Mouse (Mus musculus) MN1 (cell line): ENCODE measurements around the gene Ddx27.

ENCODE experiments used
- DNase-seq: peaks from one replicate; pipeline ENCODE4 v3.0.0-alpha.2; 2016; ENCODE audit warnings: low spot score

The Ddx27 gene

GRCm38 (mm10) chr2:167062965-167063880 lies 48.2 kb downstream of the Ddx27 start, which contains the start of gene Znfx1:
Gene Znfx1 (minus strand): TSS chr2:167063015.
- peak; percentile 96 for DNase-seq

- DNase-seq = peak; percentile 48
Observed at GRCm38 (mm10) chr2:167063906-167064496, 49.0 kb downstream of the Ddx27 start.

GRCm38 (mm10) chr2:167064601-167065295 lies 49.8 kb downstream of the Ddx27 start:
- no peak for DNase-seq

- no peak for DNase-seq
Observed at GRCm38 (mm10) chr2:167066031-167066430, 51.0 kb downstream of the Ddx27 start.

GRCm38 (mm10) chr2:167066528-167067516 lies 51.8 kb downstream of the Ddx27 start:
- no peak for DNase-seq

- DNase-seq = no peak
Observed at GRCm38 (mm10) chr2:167067575-167067974, 52.6 kb downstream of the Ddx27 start.

GRCm38 (mm10) chr2:167070341-167070740 lies 55.3 kb downstream of the Ddx27 start:
- DNase-seq = peak; percentile 87

GRCm38 (mm10) chr2:167071266-167071640 lies 56.3 kb downstream of the Ddx27 start:
- no peak for DNase-seq

- DNase-seq = peak; percentile 97
Observed at GRCm38 (mm10) chr2:167071641-167072601, 56.9 kb downstream of the Ddx27 start.

GRCm38 (mm10) chr2:167074587-167074986 lies 59.6 kb downstream of the Ddx27 start:
- no peak for DNase-seq

- no peak for DNase-seq
Observed at GRCm38 (mm10) chr2:167076352-167076751, 61.4 kb downstream of the Ddx27 start.

GRCm38 (mm10) chr2:167076759-167077158 lies 61.8 kb downstream of the Ddx27 start:
- no peak for DNase-seq

GRCm38 (mm10) chr2:167077199-167077962 lies 62.4 kb downstream of the Ddx27 start:
- DNase-seq = no peak

GRCm38 (mm10) chr2:167078486-167078885 lies 63.5 kb downstream of the Ddx27 start:
- no peak for DNase-seq

- peak; percentile 69 for DNase-seq
Observed at GRCm38 (mm10) chr2:167078931-167079495, 64.0 kb downstream of the Ddx27 start.

GRCm38 (mm10) chr2:167079535-167080257 lies 64.7 kb downstream of the Ddx27 start:
- peak; percentile 79 for DNase-seq

GRCm38 (mm10) chr2:167080387-167080786 lies 65.4 kb downstream of the Ddx27 start:
- DNase-seq = no peak

GRCm38 (mm10) chr2:167081135-167081534 lies 66.1 kb downstream of the Ddx27 start:
- no peak for DNase-seq
